Mouse (Mus musculus): ENCODE measurements around the gene Gnaq.

- TF ChIP-seq CTCF (IDR thresholded peaks at IDR 0.05; ENCODE audit: borderline replicate concordance, insufficient read depth, low read length), result no peak
- no peak for TF ChIP-seq POLR2A (IDR thresholded peaks at IDR 0.05; ENCODE audit: low read depth, low read length)
Measured at GRCm38 (mm10) chr19:16386514-16386913, 253.9 kb downstream of the Gnaq start.

Measured in embryonic fibroblast, embryonic 13.5 days (primary cell).